Mouse (Mus musculus): ENCODE measurements at regions not wholly inside any gene's neighbourhood (a gene's known extent, or its start where the extent isn't known, plus 50 kb on each side); places are given as distances from the start of the nearest gene placed in this dataset.

DNA sequence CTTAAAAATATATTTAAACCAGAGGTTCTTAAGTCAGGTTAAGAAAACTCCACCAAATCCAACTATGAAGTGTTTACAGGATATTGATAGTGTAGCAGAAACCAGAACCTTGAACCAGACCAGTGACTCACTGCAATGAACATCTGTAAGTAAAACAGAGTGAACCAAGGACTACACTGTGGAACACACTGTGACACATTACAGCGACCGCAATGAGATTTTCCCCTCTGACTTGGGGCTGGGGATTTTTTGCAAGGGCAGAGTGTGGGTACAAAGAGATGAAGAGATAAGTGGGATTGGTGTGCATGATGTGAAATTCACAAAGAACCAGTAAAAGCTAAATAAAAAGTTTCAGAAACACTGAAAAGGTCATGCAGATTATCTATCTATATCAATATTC lies 73.0 kb upstream of the Nrn1 start:
- DNase-seq (ENCODE audit: low spot score in 2 of 2): no peak

DNA sequence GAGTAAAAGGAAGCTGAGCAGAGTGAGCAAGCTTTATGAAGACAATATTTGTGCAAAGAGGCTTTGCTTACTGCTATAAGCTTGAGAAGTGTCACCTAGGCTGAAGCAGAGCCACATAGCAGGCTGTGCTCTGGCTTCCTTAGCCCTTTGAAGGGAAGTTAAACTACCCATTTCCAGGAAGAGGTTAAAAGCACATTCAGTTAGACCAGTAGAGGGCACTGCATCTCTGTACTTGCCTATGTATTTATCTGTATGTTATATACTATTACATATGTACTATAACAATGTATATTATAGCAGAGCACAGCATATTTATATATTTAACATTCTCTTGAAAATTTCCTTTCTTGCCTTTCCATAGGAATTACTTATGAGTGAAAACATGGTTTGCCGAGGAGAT lies 54.4 kb upstream of the Nrn1 start:
- DNase-seq (ENCODE audit: low spot score in 2 of 2): peak in 1 of 2 experiments; percentile 8

All from frontal cortex, postnatal 10 days (tissue).